Mouse (Mus musculus): ENCODE results near the gene Cln3.

The Cln3 gene

DNA sequence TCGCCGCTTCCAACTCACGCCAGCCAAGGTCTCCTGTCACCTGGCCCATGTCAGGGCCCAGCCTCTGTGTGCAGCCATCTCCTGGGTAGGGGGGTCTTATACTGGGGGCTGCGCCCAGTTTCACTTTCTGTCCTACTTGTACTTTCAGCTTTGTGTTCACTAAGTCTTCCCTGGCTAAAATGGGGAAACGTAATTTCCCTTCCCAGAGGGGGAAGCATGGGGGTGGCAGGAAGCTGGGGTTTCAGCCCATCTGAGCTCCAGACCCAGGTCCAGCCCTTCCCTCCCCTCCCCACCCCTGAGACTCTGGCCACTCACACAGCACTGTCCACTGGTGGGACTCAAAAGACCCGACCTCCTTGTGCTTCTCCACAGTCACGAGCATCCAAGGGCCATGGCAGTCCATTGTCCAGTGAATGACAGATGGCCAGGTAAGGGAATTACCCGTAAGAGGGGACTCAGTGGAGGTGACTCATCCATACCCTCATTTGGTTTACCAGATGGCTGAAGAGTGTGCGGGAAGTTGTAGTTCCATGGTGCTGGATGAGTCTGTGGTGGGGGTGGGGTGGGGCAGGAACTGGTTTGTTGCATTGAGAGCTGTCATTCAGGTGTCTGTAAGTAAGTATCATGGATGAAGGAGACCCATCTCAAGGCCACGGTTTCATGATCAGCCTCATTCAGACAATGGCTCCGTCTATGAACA lies 9.4 kb upstream of the Cln3 start, which contains the start of gene Il27:
Gene Il27 (minus strand): TSS at position 80 of the 700 bp plus-strand sequence.
- CTCF ChIA-PET, result no interaction called here

DNA sequence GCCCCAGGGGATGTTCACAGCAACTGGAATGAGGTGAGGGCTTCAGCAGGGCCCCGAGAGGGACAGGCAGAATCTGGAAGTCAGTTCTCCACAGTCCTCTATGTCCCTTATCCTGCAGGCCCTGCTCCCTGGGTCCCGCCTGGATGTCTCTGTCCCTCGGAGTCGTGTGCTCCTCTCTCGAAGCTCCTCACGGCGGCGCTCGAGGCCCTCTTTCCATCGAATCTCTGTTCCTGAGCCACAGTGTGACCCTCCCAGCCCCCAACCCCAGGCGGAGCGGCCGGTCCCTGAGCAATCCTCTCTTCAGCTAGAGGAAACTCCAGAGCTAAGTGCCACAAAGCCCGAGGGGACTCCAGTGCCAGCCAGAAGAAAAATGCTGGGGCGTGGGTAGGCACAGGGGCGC lies 2.2 kb upstream of the Cln3 start:
- CTCF ChIA-PET, result no interaction called here

DNA sequence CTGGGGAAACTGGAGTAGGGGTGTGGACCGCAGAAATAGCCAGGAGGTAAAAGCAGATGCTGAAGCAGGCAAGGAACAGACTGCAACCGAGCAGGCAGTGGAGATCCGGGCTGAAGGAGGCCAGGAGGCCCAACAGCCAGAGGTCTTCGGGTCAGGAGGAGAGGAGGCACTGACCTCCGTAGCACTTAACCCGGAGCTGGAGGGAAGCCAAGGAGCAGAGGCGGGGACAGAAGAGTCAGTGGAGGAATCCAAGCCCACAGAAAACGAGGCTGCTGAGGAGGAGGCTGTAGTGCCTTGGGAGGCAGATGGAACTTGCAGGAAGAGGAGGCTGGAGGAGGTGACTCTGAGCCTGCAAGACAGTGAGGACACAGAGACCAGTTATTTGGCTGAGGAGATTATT lies 1.2 kb upstream of the Cln3 start:
- CTCF ChIA-PET, result no interaction called here

DNA sequence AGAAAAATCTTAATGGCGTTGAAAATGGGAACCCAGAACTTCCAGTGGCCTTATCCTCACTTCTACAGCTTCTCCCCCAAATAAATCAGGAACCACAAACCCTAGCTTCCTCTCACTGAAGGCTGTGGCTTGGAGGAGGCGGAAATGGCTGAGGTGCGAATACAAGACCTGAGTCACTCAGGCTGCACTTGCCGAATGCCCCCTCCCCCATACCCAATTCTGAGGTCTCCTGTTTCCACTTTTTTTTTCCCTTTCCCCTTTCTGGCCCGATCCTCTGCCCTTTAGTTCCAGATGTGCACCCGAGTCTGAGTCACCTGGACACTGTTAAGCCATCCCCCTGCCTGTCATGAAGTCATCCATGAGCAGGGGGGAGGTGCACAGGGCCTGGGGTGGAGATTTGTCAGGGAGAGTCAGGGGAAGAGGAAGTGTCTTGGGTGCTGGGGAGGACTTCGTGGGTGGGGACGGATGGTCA lies 1.1 kb downstream of the Cln3 start, which contains the start of gene Apobr:
Gene Apobr (plus strand): TSS at position 437 of the 472 bp plus-strand sequence.
- CTCF ChIA-PET, result interaction anchor here (0.5 kb wide), 1 partner anchor 195 kb away, joined by 5 read pairs; no protein-coding TSS in a partner anchor

DNA sequence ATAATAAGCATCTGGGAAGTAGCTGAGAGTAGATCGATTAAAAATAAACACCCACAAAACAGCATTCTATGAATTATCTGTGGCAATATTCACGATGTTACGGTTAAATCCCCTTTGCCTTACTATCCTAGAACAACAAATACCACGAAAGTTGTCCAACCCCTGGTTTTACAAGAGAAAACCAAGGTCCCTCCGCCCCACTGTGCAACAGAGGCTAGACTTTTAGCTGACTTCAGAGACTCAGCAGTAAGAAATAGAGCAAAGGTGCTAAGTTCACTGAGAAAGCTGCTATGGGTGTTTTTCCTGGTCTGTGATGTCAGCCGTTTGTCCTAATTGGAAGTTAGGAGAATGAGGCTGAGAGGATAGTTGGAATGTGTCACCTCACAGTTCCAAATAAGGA lies 1.9 kb downstream of the Cln3 start:
- CTCF ChIA-PET, result no interaction called here

DNA sequence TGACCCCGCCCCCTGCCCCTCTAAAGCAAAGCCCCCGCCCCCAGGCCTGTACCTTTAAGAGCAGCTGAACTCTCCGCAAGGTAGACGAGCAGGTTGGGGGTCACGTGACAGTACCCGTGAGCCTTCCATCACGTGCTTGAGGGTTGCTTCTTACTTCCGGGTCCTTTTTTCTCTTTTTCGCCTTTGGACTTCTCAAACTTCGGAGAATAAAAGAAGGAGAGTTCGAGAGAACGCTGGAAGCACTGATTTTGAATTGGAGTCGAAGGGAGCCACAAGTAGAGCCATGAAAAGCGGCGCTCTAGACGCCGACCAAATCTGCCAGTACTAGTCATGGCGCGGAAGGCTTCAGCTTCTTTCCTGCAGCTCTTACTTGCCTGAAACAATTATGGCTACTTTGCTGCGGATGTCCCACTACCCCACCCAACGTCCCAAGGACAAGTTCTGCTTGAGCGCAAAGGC lies 2.3 kb downstream of the Cln3 start:
- CTCF ChIA-PET, result interaction anchor here (0.6 kb wide), 1 partner anchor 17 kb away, joined by 3 read pairs; no protein-coding TSS in a partner anchor

DNA sequence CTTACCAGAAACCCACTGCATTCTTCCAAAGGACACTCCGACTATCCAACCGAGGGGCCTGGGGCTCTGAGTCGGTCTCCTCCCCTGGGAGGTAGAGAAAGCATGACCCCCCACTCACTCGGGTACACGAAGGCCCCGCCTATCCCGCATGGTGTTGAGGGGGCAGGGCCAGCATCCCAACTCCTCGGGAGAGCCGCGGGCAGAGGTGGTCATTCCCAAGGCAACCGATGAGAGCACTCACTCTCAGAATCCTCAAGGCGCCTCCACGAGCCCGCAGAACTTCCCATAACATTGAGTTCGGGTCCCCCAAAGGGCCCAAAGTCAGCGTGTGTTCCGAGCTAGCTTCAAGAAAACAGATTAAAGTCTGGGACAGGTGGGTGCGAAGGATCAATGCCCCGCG lies 2.9 kb downstream of the Cln3 start:
- CTCF ChIA-PET, result interaction anchor here (0.6 kb wide), 1 partner anchor 16 kb away, joined by 3 read pairs; no protein-coding TSS in a partner anchor

DNA sequence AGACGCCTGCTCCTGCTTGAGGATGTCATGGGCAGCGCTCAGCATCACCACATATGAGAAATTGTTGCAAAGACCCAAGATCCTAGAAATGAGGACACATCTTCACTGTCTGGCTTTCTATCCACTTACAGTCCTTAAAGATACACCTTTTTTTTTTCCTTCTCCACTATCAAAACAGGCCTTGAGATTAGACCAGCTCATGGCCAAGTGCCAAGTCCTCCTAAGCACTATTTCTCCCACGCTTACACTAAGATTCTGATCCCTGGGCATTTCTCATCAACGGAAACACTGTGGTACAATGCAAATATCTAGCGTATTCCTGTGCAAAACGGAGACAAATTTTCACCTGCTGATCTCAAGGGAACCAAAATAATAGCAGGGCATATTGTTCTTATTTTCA lies 4.0 kb downstream of the Cln3 start:
- CTCF ChIA-PET, result no interaction called here

DNA sequence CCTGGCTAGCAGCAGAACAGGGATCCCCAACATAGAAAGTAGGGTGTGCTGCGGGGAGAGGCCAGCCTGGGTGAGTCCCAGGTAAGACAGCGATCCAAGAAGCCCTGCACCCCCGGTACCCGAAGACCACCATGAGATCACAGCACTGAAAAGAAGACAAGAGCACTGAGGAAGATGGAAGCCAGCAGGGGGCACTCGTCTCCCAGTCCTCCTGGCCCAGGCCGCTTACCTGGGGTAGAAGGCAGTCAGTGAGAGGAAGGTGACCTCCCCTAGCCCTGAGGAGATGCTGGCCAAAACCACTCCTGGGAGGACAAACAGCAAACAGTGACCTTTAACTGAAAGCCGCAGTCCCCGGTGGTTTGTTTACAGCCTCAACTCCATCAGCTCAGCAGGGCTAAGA lies 6.4 kb downstream of the Cln3 start:
- CTCF ChIA-PET, result interaction anchor here (0.6 kb wide), 2 partner anchors 36 to 112 kb away, joined by 3 read pairs; no protein-coding TSS in a partner anchor

DNA sequence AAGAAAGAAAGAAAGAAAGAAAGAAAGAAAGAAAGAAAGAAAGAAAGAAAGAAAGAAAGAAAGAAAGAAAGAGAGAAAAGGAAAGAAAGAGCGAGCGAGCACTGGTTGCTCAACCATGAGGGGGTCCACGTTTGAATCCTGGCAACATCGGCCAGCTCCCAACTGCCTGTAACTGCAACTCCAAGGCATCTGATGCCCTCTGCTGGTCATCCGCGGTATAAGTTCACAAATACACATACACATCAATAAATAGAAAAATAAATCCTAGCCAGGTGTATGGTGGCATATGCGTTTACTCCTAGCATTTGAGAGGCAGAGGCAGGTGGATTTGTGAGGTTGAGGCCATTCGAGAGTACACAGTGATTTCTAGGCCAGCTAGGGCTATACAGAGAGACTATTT lies 8.7 kb downstream of the Cln3 start:
- CTCF ChIA-PET, result interaction anchor here (1.3 kb wide), 1 partner anchor 13 kb away, joined by 3 read pairs; no protein-coding TSS in a partner anchor

DNA sequence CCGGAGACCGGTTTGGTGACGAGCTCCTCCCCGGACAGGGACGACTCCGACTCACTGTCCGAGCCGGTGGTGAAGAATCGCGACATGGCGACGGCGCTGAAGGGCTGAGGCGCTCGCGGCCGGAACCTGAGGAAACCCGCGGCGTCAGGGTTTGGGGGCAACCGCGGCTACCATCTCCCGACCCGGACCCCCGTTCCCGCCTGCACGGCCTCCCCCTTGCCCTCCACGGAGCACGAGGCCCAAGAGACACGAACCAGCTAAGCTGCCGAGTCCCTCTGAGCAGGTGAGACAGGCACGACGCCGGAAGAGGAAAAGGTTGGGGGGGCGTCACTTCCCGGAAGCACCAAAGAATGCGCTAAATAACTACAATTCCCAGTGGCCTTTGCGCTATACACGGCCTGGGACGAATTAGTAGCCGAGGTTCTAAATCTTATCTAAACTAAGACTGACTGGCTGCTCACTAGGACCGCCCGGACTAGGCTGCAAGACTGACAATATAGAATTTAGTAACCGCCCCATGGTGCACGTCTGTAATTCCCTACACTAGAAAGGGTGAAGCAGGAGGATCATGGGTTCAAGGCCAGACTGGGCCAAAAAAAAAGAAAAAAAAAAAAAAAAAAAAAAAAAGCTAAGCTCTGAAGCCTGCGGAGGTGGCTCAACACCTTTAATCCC lies 19.4 kb downstream of the Cln3 start, which contains the start of gene Eif3c:
Gene Eif3c (minus strand): TSS at position 318 of the 672 bp plus-strand sequence.
- CTCF ChIA-PET, result interaction anchor here (0.6 kb wide), 2 partner anchors 17 to 1428 kb away, joined by 3 read pairs; no protein-coding TSS in a partner anchor

DNA sequence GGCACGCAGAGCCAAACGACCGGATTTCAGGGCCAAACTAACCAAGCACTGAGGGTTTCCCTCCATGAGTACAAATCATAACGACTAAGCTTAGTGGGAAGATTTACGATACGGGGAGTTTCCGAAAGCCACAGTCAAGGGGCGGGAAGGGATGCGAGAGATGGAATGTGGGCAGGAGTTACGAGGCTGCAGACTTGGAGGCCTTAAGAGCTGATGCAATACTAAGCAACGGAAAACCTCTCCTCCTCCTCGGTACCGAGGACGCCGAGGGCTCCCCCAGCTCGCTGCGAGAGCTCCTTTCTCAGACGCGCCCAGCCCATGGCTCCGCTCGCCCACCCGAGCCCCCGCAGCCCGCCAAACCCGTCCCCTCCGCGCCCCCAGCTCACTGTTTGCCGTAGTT lies 19.9 kb downstream of the Cln3 start:
- CTCF ChIA-PET, result no interaction called here

DNA sequence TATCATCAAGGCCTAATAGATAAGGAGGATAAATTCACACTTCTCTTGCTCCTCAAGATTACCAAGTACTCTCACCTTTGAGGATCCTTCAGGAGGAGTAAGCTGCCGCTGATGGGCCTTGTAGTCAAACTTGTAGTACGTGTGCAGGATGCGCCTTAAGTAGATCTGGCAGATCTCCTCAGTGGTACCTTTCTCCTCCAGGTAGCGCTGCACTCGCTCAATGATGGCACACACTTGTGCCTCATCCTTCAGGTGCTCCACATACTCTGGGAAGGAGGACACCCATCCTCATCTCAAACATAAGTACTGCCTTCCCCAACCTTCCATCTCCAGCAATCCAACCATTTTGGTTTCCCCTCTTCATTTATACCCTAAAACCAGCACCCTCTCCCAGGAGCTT lies 29.0 kb downstream of the Cln3 start:
- CTCF ChIA-PET, result no interaction called here

DNA sequence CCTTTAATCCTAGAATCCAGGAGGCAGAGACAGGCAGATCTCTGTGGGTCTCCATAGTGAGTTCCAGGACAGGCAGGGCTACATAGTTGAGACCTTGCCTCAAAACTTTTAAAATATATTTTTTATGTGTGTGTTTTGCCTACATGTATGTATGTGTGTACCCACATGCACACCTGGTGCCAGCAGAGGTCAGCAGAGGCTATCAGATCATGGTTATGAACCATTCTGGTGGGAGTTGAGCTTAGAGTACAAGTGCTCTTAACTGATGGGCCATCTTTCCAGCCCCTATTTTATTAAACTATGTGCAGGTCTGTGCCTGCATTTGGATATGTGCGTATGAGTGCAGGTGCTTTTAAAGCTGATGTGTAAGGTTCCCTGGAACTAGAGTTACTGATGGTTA lies 30.8 kb downstream of the Cln3 start:
- CTCF ChIA-PET, result no interaction called here

DNA sequence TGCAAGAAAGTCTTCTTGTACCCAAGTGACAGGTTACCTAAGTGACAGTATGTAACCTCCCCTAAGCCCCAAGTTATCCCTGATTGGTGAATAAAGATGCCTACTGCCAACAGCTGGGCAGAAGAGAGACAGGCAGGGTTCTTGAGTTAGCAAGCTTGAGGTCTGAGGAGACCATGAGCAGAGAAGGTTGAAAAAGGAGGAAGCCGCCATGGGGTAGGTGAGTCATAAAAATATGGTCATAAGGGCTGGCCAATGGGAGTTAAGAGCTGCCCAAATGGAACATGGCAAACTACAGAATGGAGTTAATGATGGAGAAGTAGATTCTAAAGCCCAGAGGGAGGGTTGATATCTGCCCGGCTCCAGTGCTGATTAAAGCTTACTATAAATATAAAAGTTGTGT lies 40.0 kb downstream of the Cln3 start:
- CTCF ChIA-PET, result no interaction called here

DNA sequence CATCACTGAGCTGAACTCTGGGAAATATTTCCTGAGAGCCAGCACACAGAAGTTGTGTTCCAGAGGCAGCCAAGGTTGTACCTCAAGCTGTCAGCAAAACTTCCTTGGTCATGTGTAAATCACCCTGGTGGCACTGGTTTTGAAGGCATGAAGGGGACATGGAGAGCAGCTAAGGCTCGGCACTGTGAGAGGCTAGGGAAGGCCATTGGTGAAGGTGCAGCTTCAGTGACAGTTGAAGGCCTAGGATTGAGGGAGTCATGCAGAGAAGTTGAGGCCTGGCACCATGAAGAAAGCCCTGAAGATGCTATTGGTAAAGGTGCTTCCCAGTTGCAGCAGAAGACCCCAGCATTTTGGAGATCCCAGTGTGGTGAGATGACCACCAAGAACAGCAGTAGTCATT lies 44.0 kb downstream of the Cln3 start:
- CTCF ChIA-PET, result interaction anchor here (0.7 kb wide), 1 partner anchor 215 kb away, joined by 4 read pairs; no protein-coding TSS in a partner anchor

DNA sequence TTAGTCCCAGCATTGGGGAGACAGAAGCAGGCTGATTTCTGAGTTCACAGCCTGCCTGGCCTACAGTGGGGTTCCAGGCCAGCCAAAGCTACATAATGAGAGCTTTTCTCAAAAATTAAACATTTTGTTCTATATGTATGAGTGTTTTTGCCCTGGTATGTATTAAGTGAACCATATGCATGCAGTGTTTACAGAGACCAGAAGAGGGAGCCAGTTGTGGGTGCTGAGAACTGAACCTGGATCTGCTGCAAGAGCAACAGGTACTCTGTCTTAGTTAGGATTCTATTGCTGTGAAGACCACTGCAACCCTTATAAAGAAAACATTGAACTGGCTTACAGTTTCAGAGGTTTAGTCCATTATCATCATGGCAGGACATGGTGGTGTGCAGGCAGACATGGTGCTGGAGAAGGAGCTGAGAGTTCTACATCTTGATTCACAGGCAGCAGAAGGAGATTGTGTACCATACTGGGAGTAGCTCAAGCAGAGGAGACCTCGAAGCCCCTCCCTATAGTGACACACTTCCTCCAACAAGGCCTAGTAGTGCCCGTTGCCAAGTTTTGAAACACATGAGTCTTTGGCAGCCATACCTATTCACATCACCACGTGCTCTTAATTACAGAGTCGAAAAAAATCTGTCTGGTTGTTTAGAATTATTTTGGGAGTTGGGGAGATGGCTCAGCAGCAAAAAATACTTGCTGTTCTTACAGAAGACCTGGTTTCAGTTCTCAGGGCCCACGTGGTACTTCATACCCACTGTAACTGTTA lies 47.6 kb downstream of the Cln3 start:
- CTCF ChIA-PET, result interaction anchor here (0.5 kb wide), 1 partner anchor 23 kb away, joined by 4 read pairs; no protein-coding TSS in a partner anchor

DNA sequence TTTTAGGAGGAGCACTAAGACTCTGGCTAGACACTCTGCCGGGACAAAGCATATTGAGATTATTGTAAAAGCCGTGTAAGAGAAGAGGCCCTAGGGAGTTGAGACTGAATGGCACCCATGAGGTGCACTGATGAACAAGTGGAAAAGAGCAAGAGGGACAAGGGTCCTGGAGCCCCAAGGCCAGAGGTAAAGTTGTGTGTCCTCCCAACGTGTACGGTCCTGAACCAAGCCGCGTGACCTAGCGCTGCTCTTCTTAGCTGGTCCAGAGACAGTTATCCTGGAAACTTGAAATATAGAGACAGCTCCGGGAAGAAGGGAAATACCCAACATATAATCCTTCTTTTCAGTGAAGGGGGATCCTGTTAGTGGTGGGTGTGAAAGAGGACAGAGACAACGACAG lies 49.2 kb downstream of the Cln3 start:
- CTCF ChIA-PET, result no interaction called here

DNA sequence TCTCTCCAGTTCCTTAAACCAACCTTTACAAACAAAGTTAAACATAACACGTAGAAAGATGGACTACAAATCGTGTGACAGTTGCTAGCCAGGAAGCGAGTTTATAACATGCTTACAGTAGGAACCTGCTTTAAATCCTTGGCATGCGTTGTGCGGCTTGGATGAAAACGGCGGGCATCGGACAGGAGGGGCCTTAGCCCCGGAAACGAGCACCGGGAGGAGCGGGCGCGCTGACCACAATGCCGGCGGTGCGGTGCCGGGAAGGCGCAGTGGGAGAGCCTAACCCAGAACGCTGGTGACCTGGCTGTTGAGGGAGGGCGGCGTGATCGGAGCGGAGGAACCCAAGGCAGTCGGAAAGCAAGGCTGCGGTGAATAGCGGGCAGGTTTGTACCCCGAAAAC lies 49.9 kb downstream of the Cln3 start:
- CTCF ChIA-PET, result no interaction called here

DNA sequence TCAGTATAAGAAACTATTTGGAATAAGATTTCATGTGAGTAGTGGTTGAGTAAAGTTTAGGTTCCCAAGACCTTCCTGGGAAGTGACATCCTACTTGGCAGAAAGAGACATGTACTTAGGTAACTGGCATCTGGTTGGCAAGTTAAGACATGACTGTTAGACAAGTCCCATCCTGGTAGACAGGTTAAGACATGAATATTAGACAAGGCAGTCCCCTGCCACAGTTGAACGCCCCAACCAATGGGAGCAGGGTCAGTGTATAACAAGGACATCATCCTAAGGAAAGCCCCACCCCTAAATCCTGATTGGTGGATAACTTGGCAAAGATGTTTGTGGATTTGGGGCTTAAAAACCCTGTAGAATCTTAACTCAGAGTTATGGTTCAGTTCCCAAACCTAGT lies 52.2 kb downstream of the Cln3 start:
- CTCF ChIA-PET, result no interaction called here

DNA sequence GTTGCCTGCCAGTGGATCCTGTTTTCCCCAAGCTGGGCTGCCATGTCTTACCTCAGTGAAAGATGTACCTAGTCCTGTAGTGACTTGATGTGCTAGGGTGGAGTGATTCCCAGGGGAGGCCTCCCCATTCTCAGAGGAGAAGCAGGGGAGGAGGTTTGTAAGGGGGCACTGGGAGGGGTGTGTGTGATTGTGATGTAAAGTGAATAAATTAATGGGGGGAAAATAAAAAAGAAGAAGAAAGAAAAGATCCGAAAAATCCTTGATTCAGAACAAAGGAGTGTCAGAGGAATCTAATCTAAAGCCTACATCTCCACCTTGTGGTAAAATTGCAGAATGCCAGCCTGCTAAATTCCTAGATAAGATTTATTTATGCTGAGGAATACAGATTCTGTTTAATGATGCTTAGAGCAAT lies 57.4 kb downstream of the Cln3 start:
- CTCF ChIA-PET, result interaction anchor here (1.5 kb wide), 1 partner anchor 47 kb away, joined by 4 read pairs; no protein-coding TSS in a partner anchor

DNA sequence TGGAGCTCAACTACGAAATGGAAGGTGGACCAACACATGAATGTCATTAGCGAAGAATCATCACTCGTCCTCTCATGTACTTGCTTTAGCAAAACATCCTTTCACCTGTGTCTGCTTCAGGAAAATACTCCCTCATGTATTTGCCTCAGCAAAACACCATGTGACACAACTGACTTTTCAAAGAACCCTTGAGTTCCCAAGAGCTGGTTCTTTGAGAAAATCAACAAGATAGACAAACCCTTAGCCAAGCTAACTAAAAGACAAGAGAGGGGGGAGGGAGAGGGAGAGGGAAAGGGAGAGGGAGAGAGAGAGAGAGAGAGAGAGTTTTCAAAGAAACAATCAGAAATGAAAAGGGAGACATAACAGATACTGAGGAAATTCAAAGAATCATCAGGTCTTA lies 62.3 kb downstream of the Cln3 start:
- CTCF ChIA-PET, result no interaction called here

Data from spleen, embryonic (tissue).